8 mouse cellular contexts compared by ENCODE assay signal in genomic region chr8:110941453-110941948, GRCm38 (mm10). TPM values are rescaled to one million over a fixed set of nuclear protein-coding genes. Genes with fewer than 3 reads are reported as not detected.
DNase-seq lines count a peak whose midpoint lies in the region; ATAC-seq and TF ChIP-seq lines count a peak whose summit lies in the region.

No protein-coding gene starts in this region.

- no peak for TF ChIP-seq CTCF in CH12.LX (conservative IDR thresholded peaks at IDR 0.05 in 1 of 2, IDR thresholded peaks at IDR 0.05 in 1 of 2; ENCODE audit: low read depth in 2 of 2, low read length in 2 of 2)
- TF ChIP-seq CTCF in stomach, postnatal 0 days (IDR thresholded peaks at IDR 0.05; ENCODE audit: low read depth): no peak

- intact Hi-C loops in heart, postnatal 25 days (cut with DNase I): no loop called here

- 58% methylated on average over 9 of the region's 10 CpGs for WGBS in embryonic facial prominence, embryonic 14.5 days
- 61% methylated on average over 10 of the region's 10 CpGs for WGBS in liver, embryonic 15.5 days (ENCODE audit: insufficient replicate concordance)
- 27% methylated on average over 10 of the region's 10 CpGs for WGBS in stomach, postnatal 0 days
- WGBS in forebrain, embryonic 15.5 days: 48% methylated on average over 10 of the region's 10 CpGs

- peaks cover 27 to 92% of the 10 kb centered on the region in 2 experiments for H3K4me1 ChIP-seq in CH12.LX (ENCODE audit: control insufficient read depth in 1 of 2, insufficient read depth in 2 of 2)
- H3K4me1 ChIP-seq in embryonic facial prominence, embryonic 14.5 days (ENCODE audit: control insufficient read depth, insufficient read depth, low read length): peaks cover 14% of the 10 kb centered on the region
- peaks cover 64% of the 10 kb centered on the region for H3K4me1 ChIP-seq in liver, embryonic 15.5 days (replicated peaks)
- H3K4me1 ChIP-seq in stomach, postnatal 0 days (replicated peaks; ENCODE audit: control insufficient read depth, insufficient read depth): 0 out of 2 replicates have a peak, but pooled peaks cover 2% of the 10 kb centered on the region
- H3K4me1 ChIP-seq in forebrain, embryonic 15.5 days: peaks cover 11% of the 10 kb centered on the region

- dilution Hi-C loops in CH12.LX (cut with MboI; ENCODE audit: extremely low pct_ligation_motif_present, extremely low pct_unique_long_range_greater_than_20kb, low sequenced_read_pairs): no loop called here

- in situ Hi-C loops in CH12.LX (cut with MboI; ENCODE audit: low pct_ligation_motif_present, low pct_unique_long_range_greater_than_20kb, low sequenced_read_pairs): no loop called here

- peak; percentile 77; the same call in 1 of the 2 replicates for TF ChIP-seq EP300 in CH12.LX (IDR thresholded peaks at IDR 0.05; ENCODE audit: low read length)
- TF ChIP-seq EP300 in stomach, postnatal 0 days (optimal IDR thresholded peaks at IDR 0.05): no peak

- no peak overlapping the region for H3K4me3 ChIP-seq in CH12.LX (replicated peaks in 1 of 3; ENCODE audit: low read depth in 2 of 3, low read length in 2 of 3, poor library complexity in 1 of 3)
- no peak overlapping the region for H3K4me3 ChIP-seq in embryonic facial prominence, embryonic 14.5 days (ENCODE audit: low read depth, low read length)
- H3K4me3 ChIP-seq in liver, embryonic 15.5 days (replicated peaks): no peak overlapping the region
- no peak overlapping the region for H3K4me3 ChIP-seq in stomach, postnatal 0 days (ENCODE audit: low read depth, low read length)
- no peak overlapping the region for H3K4me3 ChIP-seq in forebrain, embryonic 15.5 days

- peak; percentile 26; the same call in 1 of the 2 replicates for TF ChIP-seq POLR2A in CH12.LX (IDR thresholded peaks at IDR 0.05; ENCODE audit: low read depth, low read length)

- H3K36me3 ChIP-seq in CH12.LX (replicated peaks in 1 of 2; ENCODE audit: control insufficient read depth in 1 of 2, insufficient read depth in 1 of 2, low read length in 1 of 2): peaks cover under 1 to 65% of the 10 kb centered on the region in 2 experiments
- H3K36me3 ChIP-seq in embryonic facial prominence, embryonic 14.5 days (ENCODE audit: control insufficient read depth, insufficient read depth, low read length): no peaks in the 10 kb centered on the region
- peaks cover 19% of the 10 kb centered on the region; the same call in 1 of the 2 replicates for H3K36me3 ChIP-seq in liver, embryonic 15.5 days (replicated peaks)
- H3K36me3 ChIP-seq in stomach, postnatal 0 days (ENCODE audit: control insufficient read depth, insufficient read depth, low read length): no peaks in the 10 kb centered on the region
- H3K36me3 ChIP-seq in forebrain, embryonic 15.5 days: no peaks in the 10 kb centered on the region

- TF ChIP-seq RAD21 in CH12.LX (IDR thresholded peaks at IDR 0.05; ENCODE audit: low read depth, low read length): no peak; the same call in 1 of the 2 replicates

- no peaks in the 10 kb centered on the region for H3K9me3 ChIP-seq in CH12.LX (replicated peaks; ENCODE audit: low read length)
- no peaks in the 10 kb centered on the region for H3K9me3 ChIP-seq in embryonic facial prominence, embryonic 14.5 days (ENCODE audit: control insufficient read depth, low read length)
- no peaks in the 10 kb centered on the region for H3K9me3 ChIP-seq in liver, embryonic 15.5 days (replicated peaks)
- no peaks in the 10 kb centered on the region for H3K9me3 ChIP-seq in stomach, postnatal 0 days (ENCODE audit: control insufficient read depth, low read length)
- H3K9me3 ChIP-seq in forebrain, embryonic 15.5 days: no peaks in the 10 kb centered on the region

- peak overlapping the region; percentile 77 for H3K27ac ChIP-seq in CH12.LX (ENCODE audit: insufficient read depth, low read depth)
- H3K27ac ChIP-seq in embryonic facial prominence, embryonic 14.5 days (replicated peaks; ENCODE audit: low read depth, low read length): peak overlapping the region; percentile 67
- H3K27ac ChIP-seq in liver, embryonic 15.5 days (replicated peaks): peak overlapping the region; percentile 3; the same call in 1 of the 2 replicates
- H3K27ac ChIP-seq in stomach, postnatal 0 days (replicated peaks): peak overlapping the region; percentile 87
- H3K27ac ChIP-seq in forebrain, embryonic 15.5 days (replicated peaks): no peak overlapping the region

- ATAC-seq in embryonic facial prominence, embryonic 14.5 days (ENCODE audit: low read depth): peak; percentile 73
- no peak for ATAC-seq in liver, embryonic 15.5 days (ENCODE audit: insufficient read depth)
- peak; percentile 84 for ATAC-seq in stomach, postnatal 0 days (ENCODE audit: low FRiP score, low TSS enrichment)
- ATAC-seq in forebrain, embryonic 15.5 days (replicated peaks): no peak

- peak overlapping the region; percentile 57 for H3K4me2 ChIP-seq in CH12.LX (ENCODE audit: insufficient read depth, low read depth, poor library complexity, severe bottlenecking)
- H3K4me2 ChIP-seq in embryonic facial prominence, embryonic 14.5 days (ENCODE audit: low read depth, low read length): peak overlapping the region; percentile 26; the same call in 1 of the 2 replicates
- H3K4me2 ChIP-seq in liver, embryonic 15.5 days: no peak overlapping the region
- peak overlapping the region; percentile 20; the same call in 1 of the 2 replicates for H3K4me2 ChIP-seq in stomach, postnatal 0 days (replicated peaks; ENCODE audit: low read depth)
- no peak overlapping the region for H3K4me2 ChIP-seq in forebrain, embryonic 15.5 days (replicated peaks)

- no peak overlapping the region; the same call in 1 of the 2 replicates for H3K9ac ChIP-seq in CH12.LX (ENCODE audit: insufficient read depth, low read depth)
- H3K9ac ChIP-seq in embryonic facial prominence, embryonic 14.5 days (ENCODE audit: low read depth, low read length): no peak overlapping the region
- no peak overlapping the region for H3K9ac ChIP-seq in liver, embryonic 15.5 days
- no peak overlapping the region for H3K9ac ChIP-seq in stomach, postnatal 0 days (ENCODE audit: low read length)
- H3K9ac ChIP-seq in forebrain, embryonic 15.5 days (replicated peaks): no peak overlapping the region

- peaks cover 30% of the 10 kb centered on the region for H3K79me2 ChIP-seq in CH12.LX (replicated peaks; ENCODE audit: control insufficient read depth, extremely low read depth, insufficient read depth, poor library complexity, severe bottlenecking)

- no peaks in the 10 kb centered on the region for H3K27me3 ChIP-seq in CH12.LX (replicated peaks)
- H3K27me3 ChIP-seq in embryonic facial prominence, embryonic 14.5 days (replicated peaks; ENCODE audit: control insufficient read depth, insufficient read depth, low read length): no peaks in the 10 kb centered on the region
- H3K27me3 ChIP-seq in liver, embryonic 15.5 days: no peaks in the 10 kb centered on the region
- no peaks in the 10 kb centered on the region for H3K27me3 ChIP-seq in stomach, postnatal 0 days (ENCODE audit: control insufficient read depth, insufficient read depth, low read length)
- H3K27me3 ChIP-seq in forebrain, embryonic 15.5 days: no peaks in the 10 kb centered on the region

- DNase-seq in CH12.LX (ENCODE audit: extremely low read depth): peak; percentile 72
- peak; percentile 88 to 91 for DNase-seq in adrenal gland, adult (ENCODE audit: inconsistent age in 2 of 2, low spot score in 1 of 2)
- DNase-seq in embryonic facial prominence, embryonic 14.5 days (ENCODE audit: low spot score): peak; percentile 92
- DNase-seq in heart, postnatal 25 days (ENCODE audit: low spot score): peak; percentile 78
- peak; percentile 64 for DNase-seq in stomach, postnatal 0 days (ENCODE audit: low spot score)
- DNase-seq in layer of hippocampus, postnatal 25 days (ENCODE audit: extremely low spot score in 1 of 2, low spot score in 1 of 2): no peak

TF ChIP-seq in CH12.LX, 34 proteins besides CTCF, POLR2A, EP300 and RAD21 (continues in another document):
- no peak for TF ChIP-seq RCOR1 (conservative IDR thresholded peaks at IDR 0.05; ENCODE audit: low read depth, low read length)
- TF ChIP-seq ZC3H11A (IDR thresholded peaks at IDR 0.05; ENCODE audit: low read depth, low read length): no peak
- no peak for TF ChIP-seq NRF1 (IDR thresholded peaks at IDR 0.05; ENCODE audit: low read depth, low read length)
- TF ChIP-seq ZMIZ1 (IDR thresholded peaks at IDR 0.05; ENCODE audit: low read depth, low read length): peak; percentile 22; the same call in 1 of the 2 replicates

RNA-seq across cellular contexts. Expression of gene St3gal2, which starts 21.8 kb away (rescaled TPM):
- total RNA-seq in CH12.LX (2012; rRNA removed) (14.6 and 16.9 TPM in 2 replicates), CH12.LX (2014; rRNA removed) (16.4 and 17.0 TPM in 2 replicates)
- polyA plus RNA-seq in CH12.LX (2012; ENCODE audit: insufficient read length, low read depth): 41.4 and 44.5 TPM in 2 replicates
- 19.4 and 20.8 TPM in 2 replicates for polyA plus RNA-seq in embryonic facial prominence, embryonic 14.5 days (2014; fragmentation: Nextera tagmentation; extraction: Ambion mirVana)
- total RNA-seq in heart, postnatal 25 days (2021): 10 to 100 TPM; 22.9 to 29.4 TPM
- polyA plus RNA-seq in liver, embryonic 15.5 days (2015; fragmentation: Nextera tagmentation; extraction: Ambion mirVana): 21.9 and 24.6 TPM in 2 replicates
- polyA plus RNA-seq in stomach, postnatal 0 days (2015; fragmentation: Nextera tagmentation; extraction: Ambion mirVana): 7.1 and 7.3 TPM in 2 replicates
- 100 to 1,000 TPM in 1 of 2 experiments, 10 to 100 TPM in 1; 95.8 to 101 TPM for total RNA-seq in layer of hippocampus, postnatal 25 days (2021)
- 24.5 and 25.8 TPM in 2 replicates for polyA plus RNA-seq in forebrain, embryonic 15.5 days (2015; fragmentation: Nextera tagmentation; extraction: Ambion mirVana)

RNA-seq across cellular contexts. Expression of gene Fuk, which starts 39.2 kb away (rescaled TPM):
- 14.3 and 14.4 TPM in 2 replicates for total RNA-seq in CH12.LX (2012; rRNA removed)
- 6.6 and 6.8 TPM in 2 replicates for total RNA-seq in CH12.LX (2014; rRNA removed)
- 6.4 and 7.0 TPM in 2 replicates for polyA plus RNA-seq in CH12.LX (2012; ENCODE audit: insufficient read length, low read depth)
- 7.6 and 9.2 TPM in 2 replicates for polyA plus RNA-seq in embryonic facial prominence, embryonic 14.5 days (2014; fragmentation: Nextera tagmentation; extraction: Ambion mirVana)
- total RNA-seq in heart, postnatal 25 days (2021): 1 to 10 TPM; 4.6 to 5.4 TPM
- 2.5 and 3.3 TPM in 2 replicates for polyA plus RNA-seq in liver, embryonic 15.5 days (2015; fragmentation: Nextera tagmentation; extraction: Ambion mirVana)
- 6.0 and 6.5 TPM in 2 replicates for polyA plus RNA-seq in stomach, postnatal 0 days (2015; fragmentation: Nextera tagmentation; extraction: Ambion mirVana)
- total RNA-seq in layer of hippocampus, postnatal 25 days (2021): 10 to 100 TPM; 20.9 to 23.1 TPM
- polyA plus RNA-seq in forebrain, embryonic 15.5 days (2015; fragmentation: Nextera tagmentation; extraction: Ambion mirVana): 8.5 and 8.7 TPM in 2 replicates

RNA-seq across cellular contexts. Expression of gene Ddx19a, which starts 56.1 kb away (rescaled TPM):
- total RNA-seq in CH12.LX (2012; rRNA removed) (28.8 and 36.4 TPM in 2 replicates), CH12.LX (2014; rRNA removed) (19.0 and 23.1 TPM in 2 replicates)
- polyA plus RNA-seq in CH12.LX (2012; ENCODE audit: insufficient read length, low read depth): 96.5 and 107 TPM in 2 replicates
- 18.1 and 19.1 TPM in 2 replicates for polyA plus RNA-seq in embryonic facial prominence, embryonic 14.5 days (2014; fragmentation: Nextera tagmentation; extraction: Ambion mirVana)
- total RNA-seq in heart, postnatal 25 days (2021): 10 to 100 TPM; 33.2 to 33.3 TPM
- 9.3 and 9.9 TPM in 2 replicates for polyA plus RNA-seq in liver, embryonic 15.5 days (2015; fragmentation: Nextera tagmentation; extraction: Ambion mirVana)
- polyA plus RNA-seq in stomach, postnatal 0 days (2015; fragmentation: Nextera tagmentation; extraction: Ambion mirVana): 6.2 and 7.5 TPM in 2 replicates
- total RNA-seq in layer of hippocampus, postnatal 25 days (2021): 10 to 100 TPM; 26.4 to 32.6 TPM
- polyA plus RNA-seq in forebrain, embryonic 15.5 days (2015; fragmentation: Nextera tagmentation; extraction: Ambion mirVana): 13.0 and 13.5 TPM in 2 replicates

Comparison
In these comparisons a context has a peak if more than half of its experiments do, and no peak if none do; other contexts are left out.
1. DNase-seq: peak in CH12.LX (single experiment), adrenal gland, adult (2 of 2), embryonic facial prominence, embryonic 14.5 days (single experiment), heart, postnatal 25 days (single experiment) and stomach, postnatal 0 days (single experiment); none in layer of hippocampus, postnatal 25 days (0 of 2).
2. H3K4me2 ChIP-seq: peak in CH12.LX (single experiment), embryonic facial prominence, embryonic 14.5 days (single experiment) and stomach, postnatal 0 days (single experiment); none in liver, embryonic 15.5 days (single experiment) and forebrain, embryonic 15.5 days (single experiment).
3. ATAC-seq: peak in embryonic facial prominence, embryonic 14.5 days (single experiment) and stomach, postnatal 0 days (single experiment); none in liver, embryonic 15.5 days (single experiment) and forebrain, embryonic 15.5 days (single experiment).